Mouse (Mus musculus) gastrocnemius, postnatal 14 days (tissue): ENCODE measurements around the gene Paxx. TPM values are rescaled to one million over a fixed set of nuclear protein-coding genes. Genes with fewer than 3 reads are reported as not detected.

Experiments
- DNase-seq: peaks from one replicate; pipeline ENCODE4 v3.0.0; 2021; ENCODE audit warnings: mixed read lengths
- intact Hi-C: fragments of 180-260 bp; cut with DNase I; formaldehyde crosslinking; loops from one replicate; pipeline ENCODE4 v1.15.1; 2025; ENCODE audit warnings: low total_unique reads
- total RNA-seq, 2 experiments: library from RNA; stranded (reverse); gene quantifications; 2 replicates each; pipeline ENCODE4 v1.2.3; 2021

Paxx gene
- total RNA-seq, 2 experiments from 2014 or later = 15.7 to 18.9 TPM

GRCm38 (mm10) chr2:25457022-25457896, 3.6 kb downstream of the Paxx start:
- intact Hi-C loops = no loop called here
- no peak for DNase-seq

DNA sequence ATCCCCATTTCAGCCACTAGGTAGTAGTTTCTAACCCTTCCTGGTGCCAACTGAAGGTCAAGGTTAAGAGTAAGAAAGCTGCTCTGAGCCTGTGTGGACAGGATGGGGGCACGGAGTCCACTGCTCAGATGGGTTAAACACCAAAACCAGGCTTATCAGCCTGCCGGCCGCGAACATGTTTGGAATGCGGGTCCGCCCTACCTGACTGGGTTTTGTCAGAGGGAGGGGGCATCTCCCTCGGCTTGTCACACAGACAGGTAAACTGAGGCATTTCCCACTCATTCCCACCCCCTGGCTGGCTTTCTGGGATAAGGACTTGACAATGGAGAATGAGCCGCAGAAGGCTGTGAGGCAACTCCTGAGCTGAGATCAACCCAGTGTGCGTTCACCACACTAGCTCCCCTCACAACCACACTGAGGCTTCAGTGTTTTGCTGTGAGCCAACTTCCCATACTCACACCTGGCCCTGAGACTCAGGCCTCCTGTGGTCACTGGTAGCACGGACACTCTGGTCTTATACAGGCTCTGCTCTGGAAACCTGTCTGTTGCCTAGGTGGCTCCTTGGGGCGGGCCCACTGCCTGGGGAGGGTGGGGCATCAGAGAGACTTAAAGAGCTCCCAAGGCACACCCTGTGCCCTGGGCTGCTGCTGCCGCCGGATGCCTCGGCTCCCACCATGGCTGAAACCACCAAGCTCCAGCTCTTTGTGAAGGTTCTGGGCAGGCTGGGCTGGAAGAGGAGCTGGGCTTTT, 4.5 kb downstream of the Paxx start, which contains the start of gene Clic3:
Clic3 (plus strand) TSS at position 634 of the 749 bp plus-strand sequence.
- intact Hi-C loops = no loop called here
- no peak for DNase-seq

DNA sequence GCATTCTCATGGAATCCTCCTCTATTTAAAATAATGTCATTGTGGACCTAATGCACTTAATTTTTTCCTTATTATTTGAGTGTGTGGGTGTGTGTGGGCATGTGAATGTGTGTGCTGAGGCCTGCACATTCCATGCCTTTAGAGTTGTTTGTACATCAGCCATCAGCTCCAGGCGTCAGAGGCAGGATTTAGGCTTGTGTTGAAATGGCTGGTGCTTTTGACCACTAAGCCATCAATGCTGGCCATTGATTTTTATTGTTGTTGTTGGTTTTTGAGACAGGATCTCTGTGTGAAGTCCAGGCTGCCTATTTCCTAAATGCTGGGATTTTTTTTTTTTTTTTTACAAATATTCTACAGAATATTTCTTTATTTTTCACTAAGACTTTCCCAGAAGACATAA, 7.9 kb downstream of the Paxx start:
- intact Hi-C loops = no loop called here
- DNase-seq = no peak

- intact Hi-C loops = no loop called here
- DNase-seq = no peak
These were observed 9.8 kb downstream of the Paxx start for GRCm38 (mm10) chr2:25450853-25451647.

GRCm38 (mm10) chr2:25442682-25443081, 18.2 kb downstream of the Paxx start:
- no peak for DNase-seq
- intact Hi-C loops = no loop called here

- intact Hi-C loops = no loop called here
- DNase-seq = no peak
These were observed 19.8 kb downstream of the Paxx start for GRCm38 (mm10) chr2:25441067-25441466.

- intact Hi-C loops = no loop called here
- DNase-seq = no peak
These were observed 24.5 kb downstream of the Paxx start for GRCm38 (mm10) chr2:25436286-25436820.

GRCm38 (mm10) chr2:25434292-25434691, 26.6 kb downstream of the Paxx start:
- intact Hi-C loops = no loop called here
- DNase-seq = no peak

GRCm38 (mm10) chr2:25433101-25433500, 27.8 kb downstream of the Paxx start:
- no peak for DNase-seq
- intact Hi-C loops = no loop called here

GRCm38 (mm10) chr2:25432326-25433098, 28.4 kb downstream of the Paxx start:
- intact Hi-C loops = no loop called here
- no peak for DNase-seq

GRCm38 (mm10) chr2:25431308-25431855, 29.5 kb downstream of the Paxx start:
- no peak for DNase-seq
- intact Hi-C loops = no loop called here

DNA sequence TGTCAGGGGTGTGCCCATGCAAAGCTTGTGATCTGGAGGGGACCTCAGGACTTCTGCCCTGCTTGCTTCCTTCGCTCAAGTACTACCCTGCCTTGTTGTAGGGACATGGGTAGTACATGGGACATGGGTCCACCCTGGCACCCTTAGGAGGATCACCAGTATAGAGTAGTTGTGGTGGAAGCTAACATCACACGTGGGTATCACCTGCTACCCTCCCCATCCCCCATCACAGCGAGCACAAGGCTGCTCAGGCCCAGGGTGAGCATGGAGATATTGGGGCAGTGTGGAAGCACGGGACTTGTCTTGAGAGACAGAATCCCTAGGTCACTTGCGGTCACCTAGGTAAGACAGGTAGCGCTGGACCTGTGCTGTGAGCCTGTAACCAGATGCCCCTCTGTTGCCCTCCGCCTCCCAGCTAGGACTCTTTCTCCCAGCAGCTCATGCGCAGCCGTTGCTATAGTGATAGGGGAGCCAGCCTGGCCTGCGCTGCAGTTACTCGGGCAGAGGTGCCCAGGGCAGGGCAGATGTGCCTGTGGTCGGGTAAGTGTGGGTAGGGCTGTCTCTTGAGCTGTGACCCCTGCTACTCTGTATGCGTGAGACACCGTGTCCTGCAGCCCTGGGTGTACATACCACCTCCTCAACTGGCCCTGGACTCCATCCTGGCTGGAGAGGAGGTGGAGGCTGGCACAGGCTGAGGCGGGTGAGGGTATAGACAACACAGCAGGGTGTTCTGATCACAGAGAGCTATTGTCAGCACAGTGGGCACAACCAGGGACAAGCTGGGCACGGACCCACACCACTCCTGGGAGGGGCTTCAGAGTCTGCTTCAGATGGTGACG, 30.3 kb downstream of the Paxx start:
- intact Hi-C loops = no loop called here
- DNase-seq = no peak

DNA sequence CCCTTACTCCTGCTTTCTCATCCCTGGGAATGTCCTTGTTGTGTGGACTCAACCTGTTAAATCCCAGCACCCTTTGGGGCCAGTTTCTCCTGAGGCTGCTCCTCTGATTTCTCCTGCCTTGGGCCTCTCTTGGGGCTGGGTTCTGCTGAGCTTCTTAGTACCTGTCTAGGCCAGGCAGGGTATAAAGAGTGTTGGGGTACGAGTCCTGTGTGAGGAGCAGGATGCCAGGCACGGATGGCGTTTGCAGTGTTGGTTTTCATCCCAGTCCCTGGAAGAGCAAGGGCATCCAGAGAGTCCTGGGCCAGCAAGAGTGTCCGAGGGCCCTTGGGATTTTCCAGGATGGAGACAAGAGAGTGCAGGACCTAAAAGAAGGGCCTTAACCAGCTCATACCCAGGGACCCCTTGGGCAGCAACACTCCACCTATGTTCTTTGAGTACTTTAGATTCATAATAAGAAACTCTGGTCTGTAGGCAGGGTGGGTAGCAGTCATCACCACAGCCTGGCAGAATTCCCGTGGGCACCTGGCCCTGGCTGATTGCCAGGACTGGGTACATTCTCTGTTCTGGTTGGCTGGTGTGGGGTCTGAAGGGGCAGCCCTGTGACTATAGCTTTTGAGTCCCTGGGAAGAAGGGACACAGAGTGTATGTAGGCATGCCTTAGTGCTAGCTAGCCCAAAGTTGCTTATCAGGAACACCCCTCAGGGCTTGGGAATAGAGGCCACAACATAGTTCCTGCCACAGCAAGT, 31.3 kb downstream of the Paxx start:
- intact Hi-C loops = no loop called here
- DNase-seq = no peak

GRCm38 (mm10) chr2:25428442-25429236, 32.3 kb downstream of the Paxx start, which contains the start of gene Abca2:
Gene Abca2 (plus strand): TSS chr2:25428703.
- intact Hi-C loops = no loop called here
- peak; percentile 95 for DNase-seq

- intact Hi-C loops = no loop called here
- no peak for DNase-seq
These were observed 33.6 kb downstream of the Paxx start for GRCm38 (mm10) chr2:25427256-25427655.

DNA sequence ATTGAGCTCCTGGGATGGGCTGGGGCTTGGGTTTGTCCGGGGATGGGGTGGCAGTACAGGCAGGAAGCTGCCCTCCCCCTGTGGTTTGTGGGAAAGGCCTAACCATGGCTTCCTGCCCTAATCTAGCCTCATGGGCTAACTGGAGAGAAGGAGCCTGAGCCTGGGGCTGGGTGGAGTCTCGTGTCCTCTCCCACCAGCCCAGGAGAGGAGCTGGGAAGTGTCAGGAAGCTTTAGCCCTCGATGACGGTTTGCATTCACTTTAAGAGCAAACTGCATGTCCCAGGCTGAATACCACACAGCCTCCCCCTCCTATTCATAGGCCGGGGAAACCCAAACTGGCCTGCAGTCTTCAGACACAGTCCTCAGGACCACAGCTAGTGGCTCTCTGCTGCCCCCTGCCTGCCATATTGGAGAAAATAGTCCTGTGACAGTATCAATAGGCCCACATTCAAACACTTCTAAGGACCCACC, 34.1 kb downstream of the Paxx start:
- DNase-seq = peak; percentile 67
- intact Hi-C loops = no loop called here
